Mouse (Mus musculus) spleen, adult 2 months (tissue): ENCODE measurements at regions not wholly inside any gene's neighbourhood (a gene's known extent, or its start where the extent isn't known, plus 50 kb on each side); places are given as distances from the start of the nearest gene placed in this dataset.

Source experiments
- DNase-seq, 2 experiments: peaks; one replicate each; pipeline versions ENCODE4 v3.0.0 to v3.0.0-alpha.2; 2012 to 2021; ENCODE audit warnings: low spot score in 2 of 2, low read depth in 1 of 2
- H3K27ac ChIP-seq: fragments of 200-500 bp; 2 replicates; pipeline ENCODE4 v1.5.1; 2012; ENCODE audit warnings: low read length, inconsistent platforms; ENCODE audit not compliant: insufficient read depth
- H3K27me3 ChIP-seq: fragments of 200-500 bp; 2 replicates; pipeline ENCODE4 v1.6.1; 2012; ENCODE audit warnings: mild to moderate bottlenecking, moderate library complexity, low read length, inconsistent platforms; ENCODE audit not compliant: control insufficient read depth, insufficient read depth
- H3K36me3 ChIP-seq: fragments of 200-500 bp; 2 replicates; pipeline ENCODE4 v1.6.1; 2012; ENCODE audit warnings: mild to moderate bottlenecking, low read length, inconsistent platforms; ENCODE audit not compliant: control insufficient read depth, insufficient read depth
- H3K4me1 ChIP-seq: fragments of 200-500 bp; 2 replicates; pipeline ENCODE4 v1.6.1; 2011; ENCODE audit warnings: inconsistent platforms; ENCODE audit not compliant: control insufficient read depth, insufficient read depth, insufficient read length
- H3K4me3 ChIP-seq: fragments of 200-500 bp; 2 replicates; pipeline ENCODE4 v1.5.1; 2011; ENCODE audit warnings: mild to moderate bottlenecking, inconsistent platforms; ENCODE audit not compliant: insufficient read depth, insufficient read length; ENCODE audit errors: extremely low read depth
- CTCF ChIP-seq: fragments of 200-500 bp; IDR thresholded peaks from 2 replicates; pipeline ENCODE4 v1.5.1; 2011; ENCODE audit warnings: mild to moderate bottlenecking, inconsistent platforms; ENCODE audit not compliant: insufficient read depth, insufficient read length, insufficient replicate concordance; ENCODE audit errors: extremely low read depth
- POLR2A ChIP-seq: fragments of 200-500 bp; IDR thresholded peaks from 2 replicates; pipeline ENCODE4 v1.6.1; 2011; ENCODE audit warnings: low read depth, low read length, inconsistent platforms
- WGBS: fragments of 180-500 bp; shearing (Covaris S2); methylation state at CpG from one replicate; pipeline ENCODE4 v1.1.7; 2018; 5-methylcytosine and 5-hydroxymethylcytosine counted together

- TF ChIP-seq POLR2A, result no peak
- no peak for TF ChIP-seq CTCF
- WGBS, result 87% methylated on average over 6 of the region's 6 CpGs
- H3K27ac ChIP-seq, result no peak overlapping the region
These were observed 957.8 kb downstream of the Adgrl2 start for GRCm38 (mm10) chr3:148032532-148032931.

GRCm38 (mm10) chr3:148005831-148006230, 984.5 kb downstream of the Adgrl2 start:
- H3K36me3 ChIP-seq, result no peaks in the 10 kb centered on the region
- H3K27me3 ChIP-seq, result no peaks in the 10 kb centered on the region
- no peak for TF ChIP-seq POLR2A
- no peak for TF ChIP-seq CTCF
- H3K27ac ChIP-seq, result no peak overlapping the region
- 87% methylated on average over 5 of the region's 5 CpGs for WGBS
- DNase-seq, result no peak
- H3K4me3 ChIP-seq, result no peak overlapping the region
- no peaks in the 10 kb centered on the region for H3K4me1 ChIP-seq

More at GRCm38 (mm10) chr3:148032532-148032931, 957.8 kb downstream of the Adgrl2 start:
- Histone ChIP-seq H3K4me1 (no peaks in the 10 kb centered on the region), H3K36me3 (no peaks in the 10 kb centered on the region), H3K27me3 (no peaks in the 10 kb centered on the region), H3K4me3 (no peak overlapping the region)
- DNase-seq, result no peak

GRCm38 (mm10) chr3:148004006-148004405, 986.3 kb downstream of the Adgrl2 start:
- 58% methylated on average over 3 of the region's 3 CpGs for WGBS
- no peak for DNase-seq

GRCm38 (mm10) chr3:147999330-147999953, 990.9 kb downstream of the Adgrl2 start:
- Histone ChIP-seq H3K27me3 (no peaks in the 10 kb centered on the region), H3K4me3 (no peak overlapping the region)
- WGBS, result 87% methylated on average over 15 of the region's 15 CpGs

More at GRCm38 (mm10) chr3:148004006-148004405, 986.3 kb downstream of the Adgrl2 start:
- no peaks in the 10 kb centered on the region for H3K4me1 ChIP-seq
- no peak for TF ChIP-seq POLR2A
- no peak for TF ChIP-seq CTCF
- H3K4me3 ChIP-seq, result no peak overlapping the region
- H3K36me3 ChIP-seq, result no peaks in the 10 kb centered on the region
- no peak overlapping the region for H3K27ac ChIP-seq
- H3K27me3 ChIP-seq, result no peaks in the 10 kb centered on the region

GRCm38 (mm10) chr3:147991738-147992137, 998.6 kb downstream of the Adgrl2 start:
- Histone ChIP-seq H3K36me3 (no peaks in the 10 kb centered on the region), H3K27ac (no peak overlapping the region), H3K4me1 (no peaks in the 10 kb centered on the region), H3K27me3 (no peaks in the 10 kb centered on the region), H3K4me3 (no peak overlapping the region)
- WGBS, result 88% methylated on average over 9 of the region's 9 CpGs
- TF ChIP-seq CTCF, result no peak
- TF ChIP-seq POLR2A, result no peak
- DNase-seq, result no peak

More at GRCm38 (mm10) chr3:147999330-147999953, 990.9 kb downstream of the Adgrl2 start:
- Histone ChIP-seq H3K27ac (no peak overlapping the region), H3K4me1 (no peaks in the 10 kb centered on the region), H3K36me3 (no peaks in the 10 kb centered on the region)
- TF ChIP-seq POLR2A (no peak), CTCF (no peak)
- no peak for DNase-seq

GRCm38 (mm10) chr3:147990831-147991230, 999.5 kb downstream of the Adgrl2 start:
- TF ChIP-seq POLR2A (no peak), CTCF (no peak)
- 49% methylated on average over 10 of the region's 10 CpGs for WGBS
- no peak overlapping the region for H3K27ac ChIP-seq
- DNase-seq, result no peak
- no peaks in the 10 kb centered on the region for H3K4me1 ChIP-seq
- H3K27me3 ChIP-seq, result no peaks in the 10 kb centered on the region
- H3K36me3 ChIP-seq, result no peaks in the 10 kb centered on the region
- no peak overlapping the region for H3K4me3 ChIP-seq

- DNase-seq, result no peak
- TF ChIP-seq POLR2A (no peak), CTCF (no peak)
- Histone ChIP-seq H3K4me1 (no peaks in the 10 kb centered on the region), H3K4me3 (no peak overlapping the region), H3K36me3 (no peaks in the 10 kb centered on the region), H3K27me3 (no peaks in the 10 kb centered on the region), H3K27ac (no peak overlapping the region)
- 94% methylated on average over 5 of the region's 5 CpGs for WGBS
These were observed 1007.5 kb downstream of the Adgrl2 start for GRCm38 (mm10) chr3:147982831-147983230.
